Mouse (Mus musculus): ENCODE data around the gene Thsd4. TPM values are rescaled to one million over a fixed set of nuclear protein-coding genes. Genes with fewer than 3 reads are reported as not detected.

Thsd4 gene
- 10 to 100 TPM; 10.5 to 11.8 TPM for total RNA-seq (2021)
- long read RNA-seq, experiment 1, partial matches to known transcripts, result 2 of 4 reads
- long read RNA-seq, experiment 1, other reads (novel, unspliced or antisense), result 2 of 4 reads
- long read RNA-seq, experiment 2, partial matches to known transcripts, result 0 of 1 reads
- long read RNA-seq, experiment 2, other reads (novel, unspliced or antisense), result 1 of 1 reads

GRCm38 (mm10) chr9:60521806-60522264 lies at the start of gene Thsd4:
TSS of gene Thsd4 (minus strand) at chr9:60522046.
- peak; percentile 79 to 84 for DNase-seq
- intact Hi-C loops (cut with DNase I), result loop anchor here (2.0 to 5.0 kb wide), 3 partner anchors 185 to 277 kb away; no protein-coding TSS in a partner anchor

DNA sequence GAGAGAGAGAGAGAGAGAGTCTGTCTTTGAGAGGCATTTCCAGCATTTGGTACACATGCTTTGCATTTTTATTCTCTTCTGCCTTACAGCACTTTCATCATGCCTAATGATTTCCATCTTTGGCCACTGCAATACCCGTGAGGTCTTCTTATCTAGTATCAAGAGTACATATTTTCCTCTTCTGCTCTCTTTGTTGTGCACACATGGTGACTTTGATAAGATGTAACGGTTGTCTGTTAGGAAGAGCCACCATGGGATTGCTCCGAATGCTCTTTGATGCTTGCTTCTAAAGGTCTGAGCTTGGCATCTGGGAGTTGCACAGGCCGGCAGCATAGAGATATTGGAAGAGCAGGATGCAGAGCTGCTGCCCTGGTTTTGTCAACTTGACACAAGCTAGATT lies 49.2 kb upstream of the Thsd4 start:
- intact Hi-C loops (cut with DNase I), result no loop called here
- DNase-seq, result no peak

GRCm38 (mm10) chr9:60569366-60569765 lies 47.5 kb upstream of the Thsd4 start:
- no peak for DNase-seq
- intact Hi-C loops (cut with DNase I), result no loop called here

DNA sequence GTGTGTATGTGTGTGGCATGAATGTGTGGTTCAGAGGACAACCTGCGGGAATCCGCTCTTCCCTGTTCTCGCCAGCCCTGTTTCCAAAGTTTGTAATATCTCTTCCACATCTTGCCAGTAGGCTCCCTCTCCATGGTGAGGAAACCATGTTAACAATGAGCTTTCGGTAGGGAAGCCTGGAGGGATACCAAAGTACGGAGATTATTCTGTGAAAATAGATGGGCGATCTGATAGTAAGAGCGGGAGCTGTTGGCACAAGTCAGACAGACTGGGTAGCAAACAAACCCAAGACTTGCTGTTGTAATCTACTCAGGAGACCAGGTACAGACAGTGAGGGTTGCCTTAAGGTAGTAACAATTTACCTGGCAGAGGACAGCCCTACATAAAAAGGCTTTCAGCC lies 42.0 kb upstream of the Thsd4 start:
- intact Hi-C loops (cut with DNase I), result no loop called here
- DNase-seq, result no peak

DNA sequence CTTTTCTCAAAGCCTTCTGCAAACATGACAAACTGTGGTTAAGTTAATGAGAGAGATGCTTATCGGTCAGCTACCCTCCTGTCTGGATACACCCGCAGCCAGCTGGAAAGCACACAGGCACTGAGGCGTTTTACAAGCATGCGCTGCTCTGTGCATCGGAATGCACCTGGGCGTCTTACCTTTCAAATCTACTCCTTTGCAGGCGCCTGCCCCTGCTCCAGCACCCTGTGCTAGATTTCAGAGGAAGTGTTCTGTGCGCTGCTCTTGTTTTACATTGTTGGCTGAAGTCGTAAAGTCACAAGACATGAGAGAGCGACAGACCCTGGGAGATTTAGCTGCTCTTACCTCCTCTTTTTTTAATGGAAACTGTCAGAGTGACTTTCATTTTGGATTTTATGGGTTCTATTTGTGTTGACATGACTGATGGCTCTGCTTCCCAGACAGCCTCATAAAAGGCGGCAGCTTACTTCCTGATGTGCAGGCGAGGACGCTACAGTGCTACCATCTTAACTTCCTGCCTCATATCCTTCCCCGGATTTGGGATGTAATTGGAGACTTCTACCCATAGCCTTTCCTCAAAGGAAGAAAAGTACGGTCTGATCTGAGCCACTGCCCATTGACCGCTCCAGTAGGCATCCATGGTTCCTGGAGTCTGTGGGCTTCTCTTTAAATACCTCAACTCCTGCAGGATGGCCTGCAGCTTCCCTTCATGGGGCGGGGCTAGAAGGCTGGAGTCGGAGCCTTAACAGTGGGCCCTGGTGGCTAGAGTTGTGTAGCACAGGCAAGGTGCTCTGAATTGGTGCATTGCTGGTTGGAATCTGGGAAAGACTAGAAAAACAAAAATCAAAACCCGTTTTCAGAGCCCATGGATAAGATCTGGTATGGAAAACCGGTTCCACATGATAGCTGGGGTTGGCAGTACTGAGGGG lies 40.9 kb upstream of the Thsd4 start:
- intact Hi-C loops (cut with DNase I), result no loop called here
- no peak for DNase-seq

- peak in 1 of 2 experiments; percentile 12 for DNase-seq
- intact Hi-C loops (cut with DNase I), result no loop called here
Observed at GRCm38 (mm10) chr9:60561641-60562289, 39.9 kb upstream of the Thsd4 start.

GRCm38 (mm10) chr9:60558507-60558906 lies 36.7 kb upstream of the Thsd4 start:
- no peak for DNase-seq
- intact Hi-C loops (cut with DNase I), result no loop called here

DNA sequence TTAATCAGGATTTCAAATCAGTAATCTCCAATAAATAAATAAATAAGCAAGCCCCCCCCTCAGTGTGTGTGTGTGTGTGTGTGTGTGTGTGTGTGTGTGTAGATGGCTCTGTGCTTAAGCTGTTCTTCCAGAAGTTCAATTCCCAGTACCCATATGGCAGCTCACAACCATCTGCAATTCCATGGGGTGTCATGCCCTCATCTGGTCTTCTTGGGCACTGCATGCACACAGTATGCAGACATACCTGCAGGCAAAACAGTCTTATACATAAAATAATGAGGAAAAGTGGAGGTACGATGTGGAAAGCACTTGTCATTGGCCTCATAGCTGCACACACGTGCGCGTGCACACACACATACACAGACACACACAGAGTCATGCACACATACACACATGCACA lies 29.4 kb upstream of the Thsd4 start:
- intact Hi-C loops (cut with DNase I), result no loop called here
- no peak for DNase-seq

DNA sequence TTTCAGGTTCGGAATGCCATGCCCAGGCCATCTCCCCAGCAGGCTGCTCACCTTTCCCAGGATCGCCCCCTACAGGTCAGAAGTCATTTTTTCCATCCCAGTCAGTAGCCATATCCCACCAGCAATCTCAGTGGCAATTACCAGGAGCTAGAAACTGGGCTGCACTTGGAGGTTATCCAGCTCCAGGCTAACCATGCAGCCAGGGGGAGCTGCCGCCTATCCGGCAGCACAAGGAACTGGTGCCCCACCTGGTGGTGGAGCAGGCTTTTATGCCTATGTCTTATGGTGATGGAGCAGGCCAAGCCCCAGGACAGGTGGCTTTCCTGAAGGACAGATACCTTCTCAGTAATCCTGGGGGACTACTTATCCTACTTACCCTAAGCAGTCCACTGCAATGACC lies 26.3 kb upstream of the Thsd4 start:
- intact Hi-C loops (cut with DNase I), result loop anchor here (2.0 kb wide), 1 partner anchor 303 kb away; no protein-coding TSS in a partner anchor
- DNase-seq, result peak; percentile 52 to 66

GRCm38 (mm10) chr9:60546169-60546568 lies 24.3 kb upstream of the Thsd4 start:
- intact Hi-C loops (cut with DNase I), result no loop called here

DNA sequence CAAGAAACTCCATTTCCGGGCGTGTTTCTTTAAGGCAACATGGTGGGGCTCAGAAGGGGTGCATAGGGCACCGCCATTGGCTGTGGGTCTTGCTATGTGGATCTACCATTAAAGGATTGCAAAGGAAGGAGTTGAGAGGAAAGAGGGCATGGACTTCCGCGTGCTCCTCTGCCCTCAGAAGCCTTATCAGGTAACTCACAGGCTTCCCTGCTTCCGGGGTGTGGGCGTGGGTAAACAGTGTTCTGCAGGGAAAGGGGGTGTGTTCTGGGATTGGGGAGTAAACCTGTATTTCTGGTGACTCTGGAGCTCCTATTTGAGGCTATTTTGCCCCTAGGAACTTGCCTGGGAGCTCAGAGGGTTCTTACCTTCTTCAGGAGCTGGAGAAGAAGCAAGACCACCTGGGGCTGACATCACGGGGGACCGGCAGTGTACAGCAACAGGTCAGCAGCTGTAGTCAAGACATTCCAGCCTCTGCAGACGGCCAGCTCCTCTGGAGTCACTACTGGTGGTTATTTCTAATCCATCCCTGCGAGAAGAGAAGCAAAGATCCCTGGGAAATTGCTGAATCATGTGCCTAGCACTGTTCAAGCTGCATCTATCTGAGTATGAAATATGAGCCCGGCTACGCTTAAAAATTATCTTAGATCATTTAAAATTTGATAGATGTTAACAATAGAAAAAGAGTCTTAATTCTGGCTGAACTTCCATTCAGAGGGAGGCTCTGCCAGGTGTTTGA lies 23.7 kb upstream of the Thsd4 start:
- no peak for DNase-seq
- intact Hi-C loops (cut with DNase I), result no loop called here

More at GRCm38 (mm10) chr9:60546169-60546568, 24.3 kb upstream of the Thsd4 start:
- no peak for DNase-seq

DNA sequence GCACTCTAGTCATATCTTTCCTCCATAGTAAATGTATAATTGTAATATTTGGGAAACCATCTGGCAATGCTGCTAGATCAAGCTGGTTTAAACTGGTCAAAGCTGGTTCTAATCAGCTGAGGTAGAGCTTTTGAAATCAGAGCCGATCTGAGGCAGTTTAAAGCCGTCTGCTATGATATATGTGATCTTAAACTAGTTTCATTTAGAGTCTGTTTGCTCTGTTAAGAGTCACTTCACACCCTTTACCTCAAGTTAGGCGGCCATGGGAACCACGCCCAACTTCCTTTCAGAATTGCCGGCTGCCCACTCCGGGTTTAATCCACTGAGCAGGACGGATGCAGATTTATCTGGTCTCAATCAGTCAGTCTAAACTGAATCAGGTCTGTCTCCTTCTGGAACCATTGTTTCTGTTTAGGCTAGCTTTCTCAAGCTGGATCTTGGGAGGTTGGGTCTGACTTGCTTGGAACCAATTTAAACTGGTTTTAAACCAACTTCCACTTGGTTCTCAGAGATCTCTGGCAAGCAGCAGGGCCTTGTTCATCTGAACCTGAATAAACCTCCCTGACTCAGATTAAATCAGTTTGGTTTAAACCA lies 21.7 kb upstream of the Thsd4 start:
- DNase-seq, result no peak
- intact Hi-C loops (cut with DNase I), result no loop called here

GRCm38 (mm10) chr9:60530310-60530709 lies 8.5 kb upstream of the Thsd4 start:
- DNase-seq, result no peak
- intact Hi-C loops (cut with DNase I), result no loop called here

DNA sequence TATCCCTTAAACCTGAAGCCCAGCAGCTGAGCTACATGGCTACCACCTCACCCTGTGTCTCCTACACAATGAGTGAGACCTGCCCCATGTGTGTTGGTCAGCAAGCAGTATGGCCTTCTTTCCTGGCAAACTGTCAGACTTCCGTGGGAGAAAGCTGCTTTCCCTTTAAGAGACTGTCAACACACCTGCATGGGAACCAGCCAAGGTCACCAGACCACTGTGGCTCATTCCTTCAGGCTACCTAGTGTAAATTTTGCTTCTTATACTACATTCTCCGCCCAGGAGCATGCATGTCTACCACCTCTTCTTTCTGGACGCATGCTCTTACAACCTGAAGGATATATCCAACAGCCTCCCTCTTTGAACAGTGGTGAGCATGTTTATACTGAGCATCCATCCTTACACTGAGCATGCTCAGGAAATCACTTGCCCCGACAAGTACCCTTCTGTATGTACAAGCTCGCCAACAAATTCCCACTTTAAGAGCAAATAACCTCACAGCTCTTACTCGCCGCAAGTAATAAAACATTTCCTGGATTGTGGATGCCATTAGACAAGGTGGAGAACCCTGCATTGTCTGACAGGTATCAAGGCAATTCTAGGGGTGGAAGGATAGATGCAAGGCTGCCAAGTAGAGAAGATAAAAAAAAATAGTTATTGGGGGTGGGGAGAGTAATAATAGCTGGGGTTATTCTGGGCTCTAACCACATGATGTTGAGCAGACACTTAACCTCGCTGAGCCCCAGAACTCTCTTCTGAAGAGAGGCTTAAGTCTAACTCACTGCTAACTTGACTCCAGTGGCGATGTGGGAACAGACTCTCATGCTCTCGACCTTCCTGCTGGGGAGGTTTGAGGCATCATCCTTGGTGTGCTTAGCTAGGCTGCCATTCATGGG lies 7.8 kb upstream of the Thsd4 start:
- no peak for DNase-seq
- intact Hi-C loops (cut with DNase I), result loop anchor here (5.0 kb wide), 1 partner anchor 68 kb away; no protein-coding TSS in a partner anchor

DNA sequence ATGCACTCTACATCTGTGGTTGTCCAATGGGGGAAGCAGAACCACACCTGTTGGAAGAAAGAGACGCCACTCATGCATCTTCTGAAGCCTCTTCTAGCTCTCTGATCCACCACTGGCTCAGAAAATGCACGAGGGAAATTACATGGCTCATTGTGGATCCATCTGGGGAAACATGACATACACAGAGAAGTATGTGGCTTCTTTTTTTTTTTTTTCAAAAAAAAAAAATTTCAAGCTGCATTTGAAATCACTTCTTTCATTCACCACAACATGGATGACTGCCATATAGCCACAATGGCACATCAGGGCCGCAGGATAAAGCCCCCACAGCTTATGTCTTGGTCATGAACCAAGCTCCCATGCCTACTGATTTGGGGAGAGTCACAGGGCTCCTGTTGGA lies 6.4 kb upstream of the Thsd4 start:
- intact Hi-C loops (cut with DNase I), result loop anchor here (5.0 kb wide), 1 partner anchor 69 kb away; no protein-coding TSS in a partner anchor
- no peak for DNase-seq

- intact Hi-C loops (cut with DNase I), result loop anchor here (5.0 kb wide), 1 partner anchor 69 kb away; no protein-coding TSS in a partner anchor
- DNase-seq, result no peak
Observed at GRCm38 (mm10) chr9:60527836-60528235, 6.0 kb upstream of the Thsd4 start.

GRCm38 (mm10) chr9:60527051-60527450 lies 5.2 kb upstream of the Thsd4 start:
- intact Hi-C loops (cut with DNase I), result loop anchor here (5.0 kb wide), 1 partner anchor 70 kb away; no protein-coding TSS in a partner anchor
- DNase-seq, result no peak

DNA sequence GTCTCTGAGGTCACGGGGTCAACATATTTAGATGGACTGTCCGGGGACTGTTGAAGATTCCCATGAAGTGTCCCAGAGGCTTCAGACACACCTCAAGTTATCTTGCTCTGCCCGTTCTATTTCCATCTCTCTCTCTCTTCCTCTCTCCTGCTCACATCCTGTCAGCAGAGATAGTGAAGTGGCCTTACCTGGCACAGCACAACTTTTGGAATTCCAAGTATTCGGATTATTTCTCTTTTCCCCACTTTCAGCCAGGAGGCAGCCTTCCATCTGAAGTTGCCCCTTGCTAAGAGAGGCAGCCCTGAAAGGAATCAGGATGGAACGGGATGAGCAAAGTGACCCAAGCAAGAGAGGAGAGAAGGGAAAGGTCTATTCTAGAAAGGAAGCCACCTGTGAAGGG lies 4.3 kb upstream of the Thsd4 start:
- intact Hi-C loops (cut with DNase I), result loop anchor here (5.0 kb wide), 1 partner anchor 71 kb away; no protein-coding TSS in a partner anchor
- DNase-seq, result no peak

DNA sequence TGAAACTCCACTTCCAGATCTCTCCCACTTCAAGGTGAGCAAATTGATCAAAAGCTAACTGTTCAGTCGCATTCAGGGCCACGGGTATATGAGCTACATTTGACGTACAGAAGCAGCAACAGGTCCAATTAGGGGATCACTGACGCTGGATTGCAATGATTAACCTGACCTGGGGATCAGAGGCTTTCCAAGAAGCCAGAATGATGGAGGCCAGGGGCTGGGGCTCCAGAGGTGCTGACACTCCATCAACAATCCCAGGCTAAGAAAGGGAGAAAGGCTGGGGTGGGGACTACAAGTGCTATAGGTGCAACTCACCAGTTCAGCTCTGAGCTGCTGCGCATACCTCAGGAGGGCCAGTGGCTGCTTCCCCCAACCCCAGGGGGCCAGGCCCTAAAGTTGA lies 703 bp downstream of the Thsd4 start:
- DNase-seq, result no peak
- intact Hi-C loops (cut with DNase I), result loop anchor here (5.0 kb wide), 2 partner anchors 184 to 239 kb away; no protein-coding TSS in a partner anchor
